Mouse (Mus musculus) fat pad, adult 2 months (tissue): ENCODE measurements at regions not wholly inside any gene's neighbourhood (a gene's known extent, or its start where the extent isn't known, plus 50 kb on each side); places are given as distances from the start of the nearest gene placed in this dataset.

ENCODE experiments used
- DNase-seq: peaks from one replicate; pipeline ENCODE4 v3.0.0-alpha.2; 2011; ENCODE audit warnings: low read depth, low spot score; ENCODE audit errors: extremely low read depth

GRCm38 (mm10) chr12:32637400-32638100 lies 181.8 kb upstream of the Nampt start:
- DNase-seq: no peak

GRCm38 (mm10) chr12:32640591-32640990 lies 178.8 kb upstream of the Nampt start:
- DNase-seq: no peak

- no peak for DNase-seq
Measured at GRCm38 (mm10) chr12:32642493-32642892, 176.9 kb upstream of the Nampt start.

GRCm38 (mm10) chr12:32653096-32653495 lies 166.2 kb upstream of the Nampt start:
- DNase-seq: no peak

GRCm38 (mm10) chr12:32656194-32656593 lies 163.2 kb upstream of the Nampt start:
- no peak for DNase-seq

DNA sequence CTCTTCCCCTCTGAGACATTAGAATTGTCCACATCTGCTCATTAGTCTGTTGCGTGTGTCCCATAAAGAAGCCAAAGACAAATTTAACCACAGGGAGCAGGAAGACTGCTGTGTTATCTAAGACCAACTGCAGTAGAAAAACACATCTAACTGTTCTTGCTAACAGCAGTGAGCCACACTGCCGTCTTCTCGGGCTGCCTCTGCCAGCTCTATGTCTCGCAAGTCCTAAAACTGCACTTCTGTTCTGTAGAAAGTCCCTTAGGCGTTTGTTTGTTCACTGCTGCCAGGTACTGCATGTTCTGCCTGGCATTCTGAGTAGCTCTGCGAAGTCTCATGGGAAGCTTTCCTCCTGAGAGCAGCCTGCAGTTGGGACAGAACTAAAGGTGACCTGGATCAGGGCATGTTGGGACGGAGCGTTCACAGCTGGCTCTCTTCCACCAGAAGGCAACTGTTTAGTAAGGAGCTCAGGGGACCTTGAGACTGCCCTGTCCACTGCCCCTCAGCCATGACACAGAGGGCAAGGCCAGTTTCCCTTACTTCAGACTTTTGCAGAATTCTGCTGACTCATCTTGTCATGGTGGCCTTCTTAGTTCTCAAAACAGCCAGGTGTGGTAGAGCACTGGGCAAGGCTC lies 157.4 kb upstream of the Nampt start:
- peak; percentile 89 for DNase-seq

DNA sequence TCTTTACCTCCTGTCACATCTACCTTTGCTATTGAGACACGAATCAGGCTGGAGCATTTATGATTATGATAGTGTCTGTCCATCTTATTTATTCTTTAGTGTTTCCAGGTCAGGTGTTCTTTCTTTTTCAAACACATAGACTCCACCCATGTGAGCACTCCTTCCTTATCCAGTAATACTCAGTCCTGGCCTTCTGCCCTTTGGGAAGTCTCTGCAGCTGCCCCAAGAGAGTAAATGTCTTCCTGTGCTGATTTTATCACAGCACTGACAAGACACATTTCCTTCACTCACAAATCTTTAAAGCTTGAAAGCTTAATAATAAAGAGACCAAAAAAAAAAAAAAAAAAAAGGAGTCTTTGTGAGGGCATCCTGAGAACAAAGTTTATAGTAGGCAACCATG lies 153.3 kb upstream of the Nampt start:
- DNase-seq: no peak

- DNase-seq: no peak
Measured at GRCm38 (mm10) chr12:32677908-32678307, 141.4 kb upstream of the Nampt start.

- DNase-seq: no peak
Measured at GRCm38 (mm10) chr12:32678756-32679155, 140.6 kb upstream of the Nampt start.

DNA sequence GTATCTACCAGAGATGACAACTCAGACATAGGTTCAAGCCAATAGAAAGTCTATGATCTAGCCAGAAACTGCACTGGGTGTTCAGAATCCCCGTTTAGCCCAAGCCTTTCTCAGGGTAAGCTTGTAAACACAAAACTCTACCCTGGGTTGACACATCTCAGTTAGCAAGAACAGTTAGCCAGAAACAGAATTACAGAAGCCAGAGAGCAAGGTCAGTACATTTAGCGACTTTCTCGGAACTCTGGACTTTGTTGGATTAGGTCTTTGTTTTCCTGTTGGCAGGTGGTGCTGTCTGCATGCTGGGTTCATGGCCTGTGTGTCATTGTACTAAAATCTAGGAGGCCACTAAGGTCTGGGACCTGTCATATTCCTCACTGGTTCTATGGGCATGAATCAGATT lies 137.4 kb upstream of the Nampt start:
- DNase-seq: no peak

- DNase-seq: no peak
Measured at GRCm38 (mm10) chr12:32683375-32683774, 136.0 kb upstream of the Nampt start.

DNA sequence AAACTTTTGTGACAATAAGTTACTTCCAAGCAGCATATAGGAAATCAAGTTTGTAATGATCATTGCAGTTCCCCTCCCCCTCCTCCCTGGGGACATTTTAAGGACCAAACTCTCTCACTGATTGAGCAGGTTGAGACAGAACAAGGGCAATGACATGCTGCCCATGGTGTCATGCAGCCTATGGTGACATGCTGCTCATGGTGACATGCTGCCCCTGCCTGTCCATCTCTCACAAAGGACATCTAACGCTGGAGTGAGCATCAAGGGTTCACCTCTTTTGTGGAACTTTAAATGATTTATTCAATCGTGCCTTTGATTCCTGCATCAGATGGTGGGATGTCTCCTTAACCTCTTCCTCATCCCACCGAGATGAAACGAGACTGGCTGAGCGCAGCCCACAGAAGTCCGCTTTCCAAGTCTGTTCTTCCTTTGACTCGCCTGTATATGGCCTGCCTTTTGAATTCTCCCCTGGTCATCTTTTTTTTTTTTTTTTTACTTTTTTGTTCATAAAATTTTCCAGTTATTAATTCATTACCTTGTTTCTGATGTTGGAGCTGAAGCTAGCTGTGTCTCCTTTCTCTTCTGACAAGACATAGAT lies 133.5 kb upstream of the Nampt start:
- no peak for DNase-seq

DNA sequence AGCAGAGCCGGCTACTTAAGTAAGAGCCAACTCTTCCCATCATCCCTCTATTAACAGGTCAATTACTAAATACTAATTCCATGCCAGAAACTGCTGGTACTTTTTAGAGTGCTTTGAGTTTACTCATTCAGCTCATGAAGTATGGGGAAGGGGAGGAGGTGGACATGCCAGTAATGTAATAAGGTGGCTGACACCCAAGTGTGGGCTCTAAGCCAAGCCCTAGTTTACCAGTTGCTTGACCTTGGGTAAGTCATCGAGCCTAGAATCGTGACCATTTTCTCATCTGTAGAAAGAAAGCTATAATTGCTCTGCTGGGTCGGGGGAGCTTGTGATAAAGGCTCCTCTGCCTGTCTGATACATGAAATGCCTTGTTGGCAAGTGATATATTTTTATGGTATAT lies 130.0 kb upstream of the Nampt start:
- DNase-seq: no peak

DNA sequence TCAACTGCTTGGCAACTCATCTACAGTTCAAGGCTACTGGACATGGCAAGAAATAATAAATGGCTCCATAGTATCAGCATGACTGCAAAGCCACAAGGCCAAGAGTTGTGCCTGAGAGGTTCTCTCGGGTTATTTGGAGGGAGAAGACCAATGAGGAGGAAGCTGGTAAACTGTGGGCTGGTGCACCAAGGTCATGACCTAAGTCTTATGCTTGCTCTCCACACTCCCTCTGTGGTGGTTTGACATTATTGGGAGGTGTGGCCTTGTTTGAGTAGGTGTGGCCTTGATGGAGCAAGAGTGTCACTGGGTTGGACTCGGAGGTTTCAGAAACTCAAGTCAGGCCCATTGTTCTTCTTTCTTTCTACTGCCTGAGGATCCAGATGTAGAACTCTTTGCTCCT lies 129.2 kb upstream of the Nampt start:
- no peak for DNase-seq

GRCm38 (mm10) chr12:32692081-32692819 lies 127.1 kb upstream of the Nampt start:
- DNase-seq: no peak

DNA sequence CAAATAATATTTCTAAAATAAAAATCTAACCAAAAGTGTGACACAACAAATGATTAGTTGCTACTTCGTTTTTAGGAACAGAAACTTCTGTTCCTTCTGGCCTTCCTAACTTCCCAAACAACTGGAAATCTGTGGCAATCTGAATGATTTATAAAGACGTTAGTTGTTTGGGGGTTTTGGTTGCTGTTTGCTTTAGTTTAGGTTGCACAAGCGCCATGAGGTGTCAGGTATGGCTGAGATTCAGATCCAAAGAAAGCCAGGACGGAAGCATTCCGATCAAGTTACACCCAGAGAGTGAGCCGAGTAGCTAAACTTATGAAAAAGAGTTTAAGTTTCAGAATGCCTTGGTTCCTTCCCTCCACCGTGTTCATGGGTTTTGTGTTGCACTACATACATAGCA lies 126.4 kb upstream of the Nampt start:
- DNase-seq: no peak

- no peak for DNase-seq
Measured at GRCm38 (mm10) chr12:32693678-32694077, 125.7 kb upstream of the Nampt start.

DNA sequence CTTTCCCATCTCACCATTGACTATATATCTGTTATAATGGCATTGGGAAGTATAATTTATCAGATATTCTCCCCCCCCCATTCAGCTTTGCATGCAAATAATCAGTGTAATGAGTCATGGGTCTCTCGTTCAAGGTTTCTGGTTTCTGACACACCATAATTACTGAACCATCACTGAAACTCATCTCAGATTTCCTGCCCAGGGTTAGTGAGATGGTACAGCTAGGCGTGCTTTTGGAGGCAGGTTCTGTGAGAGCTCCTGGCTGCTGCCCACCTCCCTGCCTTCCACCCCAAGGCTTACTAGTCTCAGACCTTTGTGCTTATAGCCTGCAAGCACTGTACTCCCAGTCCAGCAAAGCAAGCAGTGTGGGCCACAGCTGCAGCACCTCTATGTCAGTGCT lies 122.5 kb upstream of the Nampt start:
- DNase-seq: no peak

GRCm38 (mm10) chr12:32709188-32709587 lies 110.2 kb upstream of the Nampt start:
- peak; percentile 76 for DNase-seq

DNA sequence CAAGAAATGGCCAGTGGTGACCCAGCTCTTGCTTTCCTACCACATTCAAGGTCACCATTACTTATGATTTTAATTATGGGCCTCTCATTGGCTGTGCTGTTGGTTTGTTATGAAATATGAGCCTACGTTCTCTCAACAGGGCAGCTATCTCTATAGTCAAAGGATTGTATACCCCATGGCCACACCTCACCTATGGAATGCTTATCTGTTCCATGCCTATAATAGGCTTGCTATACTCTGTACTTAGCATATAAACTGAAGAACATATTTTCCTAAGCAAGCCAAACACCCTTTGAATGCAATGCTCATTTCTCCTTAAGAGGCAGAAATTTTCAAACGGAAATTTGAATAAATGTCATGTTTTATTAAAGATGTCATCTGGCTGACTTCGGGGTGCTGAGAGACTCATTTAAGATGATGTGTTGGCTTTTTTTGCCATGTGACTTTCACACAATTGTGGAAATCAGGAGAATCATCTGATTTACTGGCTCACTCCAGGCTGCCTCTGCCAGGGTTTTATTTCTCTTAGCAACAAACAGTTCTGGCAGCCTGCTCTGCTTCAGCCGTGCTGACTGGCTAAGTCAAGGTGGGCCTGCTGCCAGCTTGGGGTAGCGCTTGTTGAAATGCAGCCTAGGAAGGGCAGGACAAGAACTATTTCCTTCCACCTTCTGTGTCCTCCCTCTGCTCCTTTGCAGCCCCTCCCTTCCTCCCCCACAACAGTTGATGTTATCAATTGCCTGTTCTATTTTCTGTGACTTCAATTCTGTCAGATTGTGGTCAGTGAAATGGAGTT lies 102.0 kb upstream of the Nampt start:
- no peak for DNase-seq

DNA sequence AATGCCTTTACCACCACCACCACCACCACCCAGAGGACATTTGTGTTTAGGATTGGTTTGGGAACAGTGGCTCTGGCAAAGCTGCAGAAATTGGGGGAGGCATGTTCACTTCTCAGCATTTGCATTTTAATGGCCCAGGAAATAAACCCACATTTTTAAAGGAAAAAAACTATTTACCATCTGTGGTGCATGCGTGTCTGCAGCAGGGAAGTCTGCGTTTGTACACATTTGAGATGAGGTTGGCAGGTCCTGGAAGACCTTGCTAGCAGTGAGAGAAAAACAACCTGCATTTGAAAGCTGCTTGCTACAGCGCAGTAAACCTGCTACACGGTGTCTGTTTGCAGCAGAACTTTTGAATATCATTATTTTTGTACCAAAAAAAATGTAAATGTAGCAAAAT lies 100.1 kb upstream of the Nampt start:
- no peak for DNase-seq
